33 mouse cellular contexts compared by ENCODE assay signal in the genomic region with DNA sequence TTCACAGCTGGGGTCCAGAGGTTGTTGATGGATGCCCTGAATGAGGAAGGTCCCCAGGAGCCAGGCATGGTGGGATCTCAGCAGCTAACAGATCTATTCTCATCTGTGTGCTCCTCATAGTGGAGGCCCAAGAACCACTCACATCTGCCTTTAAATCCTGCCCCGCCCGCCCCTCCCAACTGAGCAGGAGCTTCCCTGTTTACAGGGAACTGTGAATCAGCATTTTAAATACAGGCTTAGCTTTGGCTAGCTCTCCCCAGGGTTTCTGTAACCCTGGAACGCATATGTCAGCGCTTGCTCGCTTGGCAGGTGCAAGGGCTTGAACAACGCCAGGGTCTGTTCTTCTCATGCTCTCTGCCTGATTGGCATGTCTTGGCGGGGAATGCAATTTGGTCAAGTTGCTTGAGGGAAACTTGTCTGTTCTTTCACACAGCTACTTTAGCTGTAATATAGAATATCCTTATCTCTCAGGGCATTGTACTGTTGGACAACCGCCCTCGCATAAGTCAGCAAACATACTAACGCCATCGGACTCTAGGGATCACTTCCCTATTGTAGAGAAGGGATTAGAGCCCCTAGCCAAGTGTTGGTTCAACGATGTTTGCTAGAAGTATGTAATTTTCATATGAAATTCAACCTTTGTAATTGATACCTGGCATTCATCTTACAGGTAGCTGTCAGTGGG. TPM values are rescaled to one million over a fixed set of nuclear protein-coding genes. Genes with fewer than 3 reads are reported as not detected.
DNase-seq lines count a peak whose midpoint lies in the region; ATAC-seq and TF ChIP-seq lines count a peak whose summit lies in the region.
"Had no signal": no experiment of that assay in that cellular context is flagged by ENCODE, and none has a peak within 500 bp of the region (broad histone marks: within the 10 kb centered on the region; RNA-seq: fewer than 3 reads in every experiment).

No protein-coding gene starts in this region.

- H3K36me3 ChIP-seq in stomach, embryonic 15.5 days, result no peaks in the 10 kb centered on the region
- no peaks in the 10 kb centered on the region for H3K36me3 ChIP-seq in stomach, postnatal 0 days (ENCODE audit: control insufficient read depth, insufficient read depth, low read length)
- H3K36me3 ChIP-seq in liver, embryonic 15.5 days (replicated peaks), result no peaks in the 10 kb centered on the region
- no peaks in the 10 kb centered on the region for H3K36me3 ChIP-seq in embryonic facial prominence, embryonic 10.5 days (replicated peaks)
- H3K36me3 ChIP-seq: G1E; hindbrain, embryonic 13.5 days; limb, embryonic 10.5 days; midbrain, embryonic 12.5 days had no signal

- no peak for TF ChIP-seq EP300 in stomach, postnatal 0 days (optimal IDR thresholded peaks at IDR 0.05)

- WGBS in stomach, embryonic 15.5 days, result 67% methylated on average over 12 of the region's 12 CpGs
- WGBS in stomach, postnatal 0 days, result 67% methylated on average over 12 of the region's 12 CpGs
- 45% methylated on average over 12 of the region's 12 CpGs for WGBS in liver, embryonic 15.5 days (ENCODE audit: insufficient replicate concordance)
- WGBS in embryonic facial prominence, embryonic 10.5 days, result 78% methylated on average over 12 of the region's 12 CpGs

- TF ChIP-seq CTCF in stomach, postnatal 0 days (IDR thresholded peaks at IDR 0.05; ENCODE audit: low read depth), result no peak

- H3K9ac ChIP-seq in stomach, embryonic 15.5 days, result no peak overlapping the region
- no peak overlapping the region for H3K9ac ChIP-seq in stomach, postnatal 0 days (ENCODE audit: low read length)
- H3K9ac ChIP-seq in liver, embryonic 15.5 days, result no peak overlapping the region
- H3K9ac ChIP-seq: forebrain, postnatal 0 days; hindbrain, embryonic 13.5 days; midbrain, embryonic 12.5 days had no signal

- no peak overlapping the region for H3K4me2 ChIP-seq in stomach, embryonic 15.5 days
- H3K4me2 ChIP-seq in stomach, postnatal 0 days (replicated peaks; ENCODE audit: low read depth), result no peak overlapping the region
- peak overlapping the region; percentile 23 for H3K4me2 ChIP-seq in liver, embryonic 15.5 days
- H3K4me2 ChIP-seq: hindbrain, embryonic 13.5 days; midbrain, embryonic 12.5 days had no signal

- ATAC-seq in stomach, embryonic 15.5 days (ENCODE audit: insufficient read depth, low FRiP score, low read depth), result peak; percentile 27; the same call in 1 of the 2 replicates
- no peak for ATAC-seq in stomach, postnatal 0 days (ENCODE audit: low FRiP score, low TSS enrichment)
- peak; percentile 27; the same call in 1 of the 2 replicates for ATAC-seq in granulocyte monocyte progenitor cell, adult 5-6 weeks (replicated peaks; ENCODE audit: poor library complexity, severe bottlenecking)
- peak; percentile 87 for ATAC-seq in liver, embryonic 15.5 days (ENCODE audit: insufficient read depth)
- ATAC-seq: forebrain, postnatal 0 days; inflammation-experienced regulatory T-cells, adult 6 months had no signal

- H3K4me3 ChIP-seq in stomach, embryonic 15.5 days (replicated peaks), result no peak overlapping the region
- no peak overlapping the region for H3K4me3 ChIP-seq in stomach, postnatal 0 days (ENCODE audit: low read depth, low read length)
- no peak overlapping the region for H3K4me3 ChIP-seq in liver, embryonic 15.5 days (replicated peaks)
- H3K4me3 ChIP-seq in embryonic facial prominence, embryonic 10.5 days, result no peak overlapping the region
- H3K4me3 ChIP-seq: hindbrain, embryonic 13.5 days; limb, embryonic 10.5 days; midbrain, embryonic 12.5 days had no signal

- H3K9me3 ChIP-seq in stomach, embryonic 15.5 days, result no peaks in the 10 kb centered on the region
- no peaks in the 10 kb centered on the region for H3K9me3 ChIP-seq in stomach, postnatal 0 days (ENCODE audit: control insufficient read depth, low read length)
- H3K9me3 ChIP-seq in liver, embryonic 15.5 days (replicated peaks), result no peaks in the 10 kb centered on the region
- no peaks in the 10 kb centered on the region for H3K9me3 ChIP-seq in embryonic facial prominence, embryonic 10.5 days
- H3K9me3 ChIP-seq: G1E; hindbrain, embryonic 13.5 days; limb, embryonic 10.5 days; midbrain, embryonic 12.5 days had no signal

- no peaks in the 10 kb centered on the region for H3K27me3 ChIP-seq in stomach, embryonic 15.5 days (replicated peaks)
- no peaks in the 10 kb centered on the region for H3K27me3 ChIP-seq in stomach, postnatal 0 days (ENCODE audit: control insufficient read depth, insufficient read depth, low read length)
- H3K27me3 ChIP-seq in liver, embryonic 15.5 days, result 0 out of 2 replicates have a peak, but pooled peaks cover 3% of the 10 kb centered on the region
- H3K27me3 ChIP-seq in embryonic facial prominence, embryonic 10.5 days (replicated peaks; ENCODE audit: low read depth, poor library complexity, severe bottlenecking), result no peaks in the 10 kb centered on the region; the same call in 1 of the 2 replicates
- H3K27me3 ChIP-seq: CH12.LX; hindbrain, embryonic 13.5 days; midbrain, embryonic 12.5 days had no signal

- no peak overlapping the region for H3K27ac ChIP-seq in stomach, embryonic 15.5 days
- H3K27ac ChIP-seq in stomach, postnatal 0 days (replicated peaks), result no peak overlapping the region
- peak overlapping the region; percentile 61 for H3K27ac ChIP-seq in liver, embryonic 15.5 days (replicated peaks)
- no peak overlapping the region for H3K27ac ChIP-seq in embryonic facial prominence, embryonic 10.5 days (replicated peaks)
- H3K27ac ChIP-seq: hindbrain, embryonic 13.5 days; limb, embryonic 10.5 days; midbrain, embryonic 12.5 days had no signal

- no peaks in the 10 kb centered on the region for H3K4me1 ChIP-seq in stomach, embryonic 15.5 days
- H3K4me1 ChIP-seq in stomach, postnatal 0 days (replicated peaks; ENCODE audit: control insufficient read depth, insufficient read depth), result no peaks in the 10 kb centered on the region
- peaks cover 17% of the 10 kb centered on the region for H3K4me1 ChIP-seq in liver, embryonic 15.5 days (replicated peaks)
- no peaks in the 10 kb centered on the region for H3K4me1 ChIP-seq in embryonic facial prominence, embryonic 10.5 days
- H3K4me1 ChIP-seq: hindbrain, embryonic 13.5 days; limb, embryonic 10.5 days; midbrain, embryonic 12.5 days had no signal

- DNase-seq in stomach, postnatal 0 days (ENCODE audit: low spot score), result no peak
- DNase-seq in embryonic facial prominence, embryonic 10.5 days (ENCODE audit: low spot score), result no peak
- DNase-seq in cerebellum, adult 8-10 months, result no peak
- no peak for DNase-seq in layer of hippocampus, adult 8-10 months (ENCODE audit: low spot score in 2 of 2)
- DNase-seq: adrenal gland, postnatal 10 days; B cell, adult 2 months; cerebellum, postnatal 10 days; forebrain, postnatal 0 days; gastrocnemius, postnatal 25 days; heart, postnatal 36 days; kidney, adult 18-20 months; kidney, postnatal 4 days; layer of hippocampus, adult 9-11 months; lung, postnatal 10 days; thymus, postnatal 36 days had no signal

RNA-seq across cellular contexts. Expression of gene Gcm2, which starts 6.9 kb away (rescaled TPM):
- not detected in 2 replicates for polyA plus RNA-seq in stomach, embryonic 15.5 days (2015; fragmentation: Nextera tagmentation; extraction: Ambion mirVana)
- polyA plus RNA-seq in stomach, postnatal 0 days (2015; fragmentation: Nextera tagmentation; extraction: Ambion mirVana), result not detected in 2 replicates
- not detected in 2 replicates for total RNA-seq in granulocyte monocyte progenitor cell, adult 5-6 weeks (2014; fragmentation: Nextera tagmentation)
- not detected in 2 replicates for total RNA-seq in granulocyte monocyte progenitor cell, adult 5-6 weeks (2017)
- polyA plus RNA-seq in liver, embryonic 15.5 days (2015; fragmentation: Nextera tagmentation; extraction: Ambion mirVana), result not detected in 2 replicates
- polyA plus RNA-seq in embryonic facial prominence, embryonic 10.5 days (2016; fragmentation: Nextera tagmentation; extraction: Ambion mirVana), result 0.06 TPM in 1 of 2 replicates, not detected in the other
- not detected for total RNA-seq in layer of hippocampus, adult 8-10 months (2022)
- total RNA-seq: adrenal gland, postnatal 10 days; forebrain, postnatal 0 days; G1E; gastrocnemius, postnatal 25 days; heart, postnatal 36 days; left cerebral cortex, adult 8-10 months; liver, adult 2 months; neutrophil, adult 5-6 weeks had no signal
- polyA plus RNA-seq: cortical plate, adult 2 months; embryonic facial prominence, embryonic 11.5 days; forebrain, embryonic 11.5 days; forebrain, postnatal 0 days; G1E; heart, embryonic 14.5 days; hindbrain, embryonic 13.5 days; kidney, embryonic 16.5 days; limb, embryonic 10.5 days; liver, adult 2 months; midbrain, embryonic 12.5 days; small intestine, adult 2 months had no signal

RNA-seq across cellular contexts. Expression of gene Sycp2l, which starts 10.1 kb away (rescaled TPM):
- polyA plus RNA-seq in stomach, embryonic 15.5 days (2015; fragmentation: Nextera tagmentation; extraction: Ambion mirVana), result 0.15 and 0.23 TPM in 2 replicates
- polyA plus RNA-seq in stomach, postnatal 0 days (2015; fragmentation: Nextera tagmentation; extraction: Ambion mirVana), result 0.11 and 0.23 TPM in 2 replicates
- not detected in 2 replicates for total RNA-seq in granulocyte monocyte progenitor cell, adult 5-6 weeks (2014; fragmentation: Nextera tagmentation)
- total RNA-seq in granulocyte monocyte progenitor cell, adult 5-6 weeks (2017), result not detected in 2 replicates
- polyA plus RNA-seq in liver, embryonic 15.5 days (2015; fragmentation: Nextera tagmentation; extraction: Ambion mirVana), result not detected in 2 replicates
- 0.12 TPM in 1 of 2 replicates, not detected in the other for polyA plus RNA-seq in embryonic facial prominence, embryonic 10.5 days (2016; fragmentation: Nextera tagmentation; extraction: Ambion mirVana)
- under 1 TPM in 1 of 4 experiments, not detected in 3; 0.30 TPM for total RNA-seq in layer of hippocampus, adult 8-10 months (2022)
- total RNA-seq: adrenal gland, postnatal 10 days; forebrain, postnatal 0 days; G1E; heart, postnatal 36 days; liver, adult 2 months; neutrophil, adult 5-6 weeks had no signal
- polyA plus RNA-seq: embryonic facial prominence, embryonic 11.5 days; forebrain, embryonic 11.5 days; forebrain, postnatal 0 days; G1E; heart, embryonic 14.5 days; hindbrain, embryonic 13.5 days; kidney, embryonic 16.5 days; limb, embryonic 10.5 days; liver, adult 2 months; midbrain, embryonic 12.5 days; small intestine, adult 2 months had no signal

RNA-seq across cellular contexts. Expression of gene Mak, which starts 24.5 kb away (rescaled TPM):
- 0.37 and 0.41 TPM in 2 replicates for polyA plus RNA-seq in stomach, embryonic 15.5 days (2015; fragmentation: Nextera tagmentation; extraction: Ambion mirVana)
- polyA plus RNA-seq in stomach, postnatal 0 days (2015; fragmentation: Nextera tagmentation; extraction: Ambion mirVana), result 0.23 and 0.24 TPM in 2 replicates
- total RNA-seq in granulocyte monocyte progenitor cell, adult 5-6 weeks (2014; fragmentation: Nextera tagmentation), result not detected in 2 replicates
- total RNA-seq in granulocyte monocyte progenitor cell, adult 5-6 weeks (2017), result not detected in 2 replicates
- 0.10 and 0.31 TPM in 2 replicates for polyA plus RNA-seq in liver, embryonic 15.5 days (2015; fragmentation: Nextera tagmentation; extraction: Ambion mirVana)
- polyA plus RNA-seq in embryonic facial prominence, embryonic 10.5 days (2016; fragmentation: Nextera tagmentation; extraction: Ambion mirVana), result 0.94 and 0.95 TPM in 2 replicates
- 1 to 10 TPM; 1.6 to 2.9 (median 2.0) TPM for total RNA-seq in layer of hippocampus, adult 8-10 months (2022)
- total RNA-seq: CH12.LX; gastrocnemius, postnatal 25 days; heart, postnatal 36 days; neutrophil, adult 5-6 weeks had no signal
- polyA plus RNA-seq: G1E; liver, adult 2 months; small intestine, adult 2 months had no signal
